Mouse (Mus musculus): Measurements from ENCODE around the gene Wars.

Wars gene

DNA sequence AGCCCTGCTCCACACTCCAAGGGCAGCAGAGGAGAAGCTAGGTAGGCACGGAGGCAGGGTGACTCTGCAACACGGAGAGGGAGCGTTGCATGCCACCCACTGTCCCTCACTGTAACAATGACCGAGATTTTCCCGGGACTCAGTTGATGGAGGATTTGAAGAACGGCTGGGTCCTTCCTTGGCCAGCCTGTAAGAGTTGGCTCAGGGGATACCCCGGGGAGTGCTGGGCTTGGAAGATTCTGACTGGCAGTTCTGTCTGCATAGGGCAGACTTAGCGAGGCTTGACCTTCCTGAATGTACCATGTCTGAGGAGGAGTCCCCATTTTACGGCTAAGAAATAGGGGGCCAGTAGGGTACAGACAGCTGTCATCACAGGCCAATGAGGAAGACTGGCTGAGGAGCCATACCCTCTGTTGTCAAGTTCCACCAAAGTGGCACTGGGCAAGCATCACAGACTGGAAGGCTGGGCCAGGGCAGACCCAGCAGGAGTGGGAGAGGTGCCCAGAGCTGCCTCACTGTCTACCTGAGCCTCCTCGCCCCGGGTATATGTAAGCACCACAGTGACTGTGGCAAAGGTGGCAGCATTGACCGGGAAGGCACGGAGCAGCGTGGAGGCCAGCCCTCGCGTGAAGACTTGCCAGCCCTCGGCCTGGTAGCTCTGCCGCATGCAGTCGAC is 67.6 kb downstream of the Wars start:
- DNase-seq (ENCODE audit: low read depth, low spot score): no peak

- DNase-seq (ENCODE audit: low read depth, low spot score): no peak
Observed at GRCm38 (mm10) chr12:108825561-108826224, 68.3 kb downstream of the Wars start.

- no peak for DNase-seq (ENCODE audit: low read depth, low spot score)
Observed at GRCm38 (mm10) chr12:108824225-108824874, 69.6 kb downstream of the Wars start.

DNA sequence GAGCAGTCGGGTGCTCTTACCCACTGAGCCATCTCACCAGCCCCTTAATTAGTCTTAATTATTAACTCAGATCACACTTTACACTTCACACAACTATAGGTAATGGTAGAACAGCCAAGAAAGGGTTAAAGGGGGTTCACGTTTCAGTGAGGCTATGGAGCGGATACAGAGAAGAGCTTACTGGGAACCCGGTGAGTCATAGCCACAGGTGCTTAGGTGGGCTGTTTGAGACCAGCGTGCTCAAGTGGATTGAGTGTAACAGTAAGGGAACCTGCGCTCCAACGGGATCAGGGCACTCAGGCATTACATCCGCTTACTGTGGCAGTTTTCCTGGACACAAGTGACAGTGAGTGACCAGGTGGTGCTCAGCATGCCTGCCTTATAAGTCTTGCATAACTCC is 70.9 kb downstream of the Wars start:
- DNase-seq (ENCODE audit: low read depth, low spot score): no peak

- DNase-seq (ENCODE audit: low read depth, low spot score): no peak
Observed at GRCm38 (mm10) chr12:108820461-108820860, 73.5 kb downstream of the Wars start.

DNA sequence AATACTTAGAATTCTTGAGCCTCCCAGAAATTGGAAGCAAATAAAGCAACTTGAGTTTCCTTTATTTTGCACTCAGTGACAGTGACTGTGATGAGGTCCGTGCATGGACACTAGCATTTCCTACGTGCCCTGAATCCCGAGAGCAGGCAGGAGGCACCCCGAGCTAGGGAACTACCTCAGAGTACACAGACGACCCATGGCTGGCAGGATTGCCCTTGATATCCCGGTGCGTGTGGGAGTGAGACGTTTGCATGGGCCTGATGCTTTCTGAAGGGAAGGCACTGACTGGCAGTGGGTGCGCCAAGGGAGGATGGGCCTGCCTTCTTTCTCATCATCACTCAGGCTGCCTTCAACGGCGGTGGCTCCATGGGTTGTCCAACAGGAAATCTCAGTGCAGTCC is 77.4 kb downstream of the Wars start:
- no peak for DNase-seq (ENCODE audit: low read depth, low spot score)

- no peak for DNase-seq (ENCODE audit: low read depth, low spot score)
Observed at GRCm38 (mm10) chr12:108814470-108814869, 79.5 kb downstream of the Wars start.

DNA sequence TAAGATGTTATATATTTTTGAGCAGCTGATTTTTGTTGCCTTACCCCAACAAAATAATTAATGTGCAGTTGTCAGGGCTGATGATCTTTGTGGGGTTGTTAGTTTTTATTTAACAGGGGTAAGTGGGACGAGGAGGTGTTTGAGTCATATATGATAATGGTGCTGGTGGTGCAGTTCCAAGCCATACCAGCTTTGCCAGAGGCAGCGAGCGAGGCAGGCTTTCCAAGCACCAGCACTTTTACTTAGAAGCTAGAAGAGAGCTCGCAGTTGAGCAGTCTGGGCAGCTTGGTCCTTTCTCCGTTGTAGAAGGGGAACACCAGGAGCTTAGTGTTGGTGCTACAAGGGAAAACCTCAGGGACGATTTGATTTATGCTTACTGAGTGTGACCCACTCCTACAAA is 81.5 kb downstream of the Wars start:
- no peak for DNase-seq (ENCODE audit: low read depth, low spot score)

- DNase-seq (ENCODE audit: low read depth, low spot score): no peak
Observed at GRCm38 (mm10) chr12:108811133-108811532, 82.8 kb downstream of the Wars start.

DNA sequence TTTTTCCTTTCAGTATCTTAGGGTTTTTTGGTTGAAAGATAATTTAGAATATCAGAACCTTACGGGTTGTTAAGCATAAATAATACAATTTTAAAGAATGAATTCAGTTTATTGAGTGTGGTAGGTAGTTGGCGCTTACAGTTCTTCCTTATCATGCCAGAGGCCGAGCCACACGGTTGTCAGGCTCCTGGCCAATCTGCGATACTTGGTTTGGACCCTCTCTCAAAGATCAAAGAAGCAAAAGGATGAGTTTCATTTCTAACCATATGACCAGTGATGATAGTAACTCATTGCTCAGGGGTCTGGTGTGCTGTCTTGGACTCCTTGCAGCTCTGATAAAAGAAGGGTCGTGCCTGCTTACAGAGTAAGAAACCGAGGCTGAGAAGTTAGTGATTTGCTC is 83.7 kb downstream of the Wars start:
- DNase-seq (ENCODE audit: low read depth, low spot score): no peak

Measured in forelimb bud, embryonic 11.5 days (tissue).